Mouse (Mus musculus): ENCODE data around the gene Brk1. TPM values are rescaled to one million over a fixed set of nuclear protein-coding genes. Genes with fewer than 3 reads are reported as not detected.

Gene Brk1
- 29.6 TPM for polyA plus RNA-seq (2015; fragmentation: Illumina TruSeq; extraction: RNeasy Lipid Tissue Mini Kit (QIAGEN cat#74804); ENCODE audit: insufficient read depth, low read depth, low replicate concordance)

GRCm38 (mm10) chr6:113604432-113605223 lies at the start of gene Brk1:
TSS of gene Brk1 (plus strand) at chr6:113604772.

DNA sequence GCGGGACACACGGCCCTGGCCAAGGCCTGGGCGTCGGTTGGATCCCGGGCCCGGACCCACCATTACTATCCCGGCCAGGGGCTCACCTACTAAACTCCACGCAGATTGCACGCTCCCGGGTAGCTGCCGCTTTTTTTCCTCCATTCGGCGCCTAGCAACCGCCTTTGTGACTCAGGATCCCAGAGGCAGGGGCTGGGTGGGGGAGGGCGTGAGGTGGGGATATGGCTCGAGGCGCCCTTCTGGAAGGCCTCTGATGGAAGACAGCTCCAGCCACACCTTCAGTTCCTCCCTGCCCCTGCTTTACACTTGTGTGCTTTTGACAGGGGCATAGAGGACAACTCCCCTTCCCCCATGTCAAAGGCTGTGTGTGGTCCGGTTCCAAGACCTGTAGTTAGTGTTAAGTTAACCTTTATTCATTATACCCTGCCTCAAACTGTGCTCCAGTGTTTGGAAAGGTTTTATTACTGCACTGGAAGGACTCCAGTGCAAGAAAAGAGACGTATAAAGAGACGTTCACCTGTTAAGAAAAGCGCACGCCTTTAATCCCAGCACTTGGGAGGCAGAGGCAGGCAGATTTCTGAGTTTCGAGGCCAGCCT lies 3.9 kb upstream of the Brk1 start, which contains the start of gene Fancd2os:
Gene Fancd2os, minus strand, starts transcription at position 173 of the 597 bp plus-strand sequence.

GRCm38 (mm10) chr6:113623941-113624751 lies 19.6 kb downstream of the Brk1 start, which contains the start of gene Vhl:
TSS of gene Vhl (plus strand) at chr6:113623959.

DNA sequence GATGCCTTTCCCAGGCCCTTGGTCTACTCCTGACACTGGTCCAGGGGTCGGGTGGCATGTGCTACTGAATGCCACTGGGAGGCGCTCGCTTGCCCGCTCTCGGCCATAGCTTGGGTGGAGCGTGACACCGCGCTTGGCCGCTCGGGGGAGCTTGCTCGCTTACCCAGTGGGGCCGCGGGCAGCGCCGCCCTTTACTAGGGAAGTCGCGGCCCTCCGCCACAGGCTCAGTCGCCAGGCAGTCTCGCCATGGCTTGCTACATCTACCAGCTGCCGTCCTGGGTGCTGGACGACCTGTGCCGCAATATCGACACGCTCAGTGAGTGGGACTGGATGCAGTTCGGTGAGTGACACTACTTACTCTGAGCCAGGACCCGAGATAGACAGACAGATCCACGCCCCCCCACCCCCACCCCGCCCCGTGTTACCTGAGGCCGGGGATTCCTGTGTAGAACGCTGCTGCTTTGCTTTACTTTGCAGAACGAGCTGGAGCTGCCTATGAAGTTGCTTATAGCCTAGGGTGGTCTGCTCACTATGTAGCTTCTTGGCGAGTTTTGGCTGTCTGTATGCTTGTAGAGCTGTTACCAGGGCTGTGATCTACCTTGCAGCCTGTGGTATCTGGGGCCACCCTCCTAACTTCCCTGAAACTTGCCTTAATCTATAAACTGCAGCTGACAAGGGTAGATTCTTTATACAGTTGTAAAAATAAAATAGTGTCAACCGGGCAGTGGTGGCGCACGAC lies 33.9 kb downstream of the Brk1 start, which contains the start of gene Irak2:
Gene Irak2, plus strand, starts transcription at position 166 of the 739 bp plus-strand sequence.

Other genes with a start within 250 kb of the Brk1 start
- 10.0 TPM for gene Tada3, start 226.9 kb upstream of the Brk1 start, polyA plus RNA-seq (2015; fragmentation: Illumina TruSeq; extraction: RNeasy Lipid Tissue Mini Kit (QIAGEN cat#74804); ENCODE audit: insufficient read depth, low read depth, low replicate concordance)
- 20.2 TPM for gene Arpc4, start 226.7 kb upstream of the Brk1 start, polyA plus RNA-seq (2015; fragmentation: Illumina TruSeq; extraction: RNeasy Lipid Tissue Mini Kit (QIAGEN cat#74804); ENCODE audit: insufficient read depth, low read depth, low replicate concordance)
- gene Ttll3, start 215.5 kb upstream of the Brk1 start, polyA plus RNA-seq (2015; fragmentation: Illumina TruSeq; extraction: RNeasy Lipid Tissue Mini Kit (QIAGEN cat#74804); ENCODE audit: insufficient read depth, low read depth, low replicate concordance), result 3.8 TPM
- 7.7 TPM for gene Rpusd3, start 185.4 kb upstream of the Brk1 start, polyA plus RNA-seq (2015; fragmentation: Illumina TruSeq; extraction: RNeasy Lipid Tissue Mini Kit (QIAGEN cat#74804); ENCODE audit: insufficient read depth, low read depth, low replicate concordance)
- gene Cidec, start 169.0 kb upstream of the Brk1 start, polyA plus RNA-seq (2015; fragmentation: Illumina TruSeq; extraction: RNeasy Lipid Tissue Mini Kit (QIAGEN cat#74804); ENCODE audit: insufficient read depth, low read depth, low replicate concordance), result 19.3 TPM
- 16.6 TPM for gene Jagn1, start 162.2 kb upstream of the Brk1 start, polyA plus RNA-seq (2015; fragmentation: Illumina TruSeq; extraction: RNeasy Lipid Tissue Mini Kit (QIAGEN cat#74804); ENCODE audit: insufficient read depth, low read depth, low replicate concordance)
- 5.2 TPM for gene Il17re, start 146.3 kb upstream of the Brk1 start, polyA plus RNA-seq (2015; fragmentation: Illumina TruSeq; extraction: RNeasy Lipid Tissue Mini Kit (QIAGEN cat#74804); ENCODE audit: insufficient read depth, low read depth, low replicate concordance)
- 7.5 TPM for gene Il17rc, start 133.3 kb upstream of the Brk1 start, polyA plus RNA-seq (2015; fragmentation: Illumina TruSeq; extraction: RNeasy Lipid Tissue Mini Kit (QIAGEN cat#74804); ENCODE audit: insufficient read depth, low read depth, low replicate concordance)
- 5.7 TPM for gene Creld1, start 121.5 kb upstream of the Brk1 start, polyA plus RNA-seq (2015; fragmentation: Illumina TruSeq; extraction: RNeasy Lipid Tissue Mini Kit (QIAGEN cat#74804); ENCODE audit: insufficient read depth, low read depth, low replicate concordance)
- not detected for gene Prrt3, start 102.8 kb upstream of the Brk1 start, polyA plus RNA-seq (2015; fragmentation: Illumina TruSeq; extraction: RNeasy Lipid Tissue Mini Kit (QIAGEN cat#74804); ENCODE audit: insufficient read depth, low read depth, low replicate concordance)
- gene Emc3, start 73.1 kb upstream of the Brk1 start, polyA plus RNA-seq (2015; fragmentation: Illumina TruSeq; extraction: RNeasy Lipid Tissue Mini Kit (QIAGEN cat#74804); ENCODE audit: insufficient read depth, low read depth, low replicate concordance), result 14.9 TPM
- gene Fancd2, start 73.1 kb upstream of the Brk1 start, polyA plus RNA-seq (2015; fragmentation: Illumina TruSeq; extraction: RNeasy Lipid Tissue Mini Kit (QIAGEN cat#74804); ENCODE audit: insufficient read depth, low read depth, low replicate concordance), result not detected
- gene Fancd2os, start 4.1 kb upstream of the Brk1 start, polyA plus RNA-seq (2015; fragmentation: Illumina TruSeq; extraction: RNeasy Lipid Tissue Mini Kit (QIAGEN cat#74804); ENCODE audit: insufficient read depth, low read depth, low replicate concordance), result not detected
- 8.1 TPM for gene Vhl, start 19.2 kb downstream of the Brk1 start, polyA plus RNA-seq (2015; fragmentation: Illumina TruSeq; extraction: RNeasy Lipid Tissue Mini Kit (QIAGEN cat#74804); ENCODE audit: insufficient read depth, low read depth, low replicate concordance)
- gene Irak2, start 33.7 kb downstream of the Brk1 start, polyA plus RNA-seq (2015; fragmentation: Illumina TruSeq; extraction: RNeasy Lipid Tissue Mini Kit (QIAGEN cat#74804); ENCODE audit: insufficient read depth, low read depth, low replicate concordance), result 4.0 TPM
- gene Tatdn2, start 92.3 kb downstream of the Brk1 start, polyA plus RNA-seq (2015; fragmentation: Illumina TruSeq; extraction: RNeasy Lipid Tissue Mini Kit (QIAGEN cat#74804); ENCODE audit: insufficient read depth, low read depth, low replicate concordance), result 9.5 TPM
- gene Ghrl, start 115.1 kb downstream of the Brk1 start, polyA plus RNA-seq (2015; fragmentation: Illumina TruSeq; extraction: RNeasy Lipid Tissue Mini Kit (QIAGEN cat#74804); ENCODE audit: insufficient read depth, low read depth, low replicate concordance), result 3.6 TPM
- gene Sec13, start 136.0 kb downstream of the Brk1 start, polyA plus RNA-seq (2015; fragmentation: Illumina TruSeq; extraction: RNeasy Lipid Tissue Mini Kit (QIAGEN cat#74804); ENCODE audit: insufficient read depth, low read depth, low replicate concordance), result 40.2 TPM